Mouse (Mus musculus) embryonic facial prominence, embryonic 14.5 days (tissue): ENCODE measurements around the gene Kcne1. TPM values are rescaled to one million over a fixed set of nuclear protein-coding genes. Genes with fewer than 3 reads are reported as not detected.

Source experiments
- ATAC-seq: fragments of 200-750 bp; cut with Nextera tagmentation; 2 replicates; pipeline ENCODE4 v1.8.0; 2017; ENCODE audit warnings: low read depth, moderate number of reproducible peaks, moderate TSS enrichment
- DNase-seq: peaks from one replicate; pipeline ENCODE4 v3.0.0-alpha.2; 2015; ENCODE audit warnings: low spot score
- H3K27ac ChIP-seq: fragments of 300-500 bp; sonication (generic); replicated peaks from 2 replicates; pipeline ENCODE4 v1.5.1; 2014; ENCODE audit warnings: low read depth, mild to moderate bottlenecking, low read length, moderate library complexity
- H3K27me3 ChIP-seq: fragments of 300-500 bp; sonication (generic); replicated peaks from 2 replicates; pipeline ENCODE4 v1.6.1; 2014; ENCODE audit warnings: low read length; ENCODE audit not compliant: control insufficient read depth, insufficient read depth
- H3K36me3 ChIP-seq: fragments of 300-500 bp; sonication (generic); 2 replicates; pipeline ENCODE4 v1.6.1; 2014; ENCODE audit warnings: low read length, mixed read lengths; ENCODE audit not compliant: control insufficient read depth, insufficient read depth
- H3K4me1 ChIP-seq: fragments of 300-500 bp; sonication (generic); 2 replicates; pipeline ENCODE4 v1.6.1; 2014; ENCODE audit warnings: antibody characterized with exemption, low read length; ENCODE audit not compliant: control insufficient read depth, insufficient read depth
- H3K4me2 ChIP-seq: fragments of 300-500 bp; sonication (generic); 2 replicates; pipeline ENCODE4 v1.6.1; 2014; ENCODE audit warnings: low read depth, mild to moderate bottlenecking, low read length, moderate library complexity, mixed read lengths
- H3K4me3 ChIP-seq: fragments of 300-500 bp; sonication (generic); 2 replicates; pipeline ENCODE4 v1.5.1; 2014; ENCODE audit warnings: low read depth, mild to moderate bottlenecking, low read length
- H3K9ac ChIP-seq: fragments of 300-500 bp; sonication (generic); 2 replicates; pipeline ENCODE4 v1.6.1; 2014; ENCODE audit warnings: low read depth, mild to moderate bottlenecking, low read length, moderate library complexity, mixed read lengths
- H3K9me3 ChIP-seq: fragments of 300-500 bp; sonication (generic); 2 replicates; pipeline ENCODE4 v1.6.1; 2016; ENCODE audit warnings: low read length; ENCODE audit not compliant: control insufficient read depth
- WGBS: fragments of 180-500 bp; shearing (Covaris S2); extraction: QIAGEN DNeasy Blood & Tissue Kit; methylation state at CpG from one replicate; pipeline ENCODE4 v1.1.7; 2014; 5-methylcytosine and 5-hydroxymethylcytosine counted together
- polyA plus RNA-seq: library from polyadenylated mRNA; unstranded; fragments of >200 nt; fragmentation: Nextera tagmentation; extraction: Ambion mirVana; gene quantifications from 2 replicates; pipeline ENCODE4 v1.2.1, GENCODE M21; 2014

Kcne1 gene
- 0.21 TPM in 1 of 2 replicates, not detected in the other for polyA plus RNA-seq

DNA sequence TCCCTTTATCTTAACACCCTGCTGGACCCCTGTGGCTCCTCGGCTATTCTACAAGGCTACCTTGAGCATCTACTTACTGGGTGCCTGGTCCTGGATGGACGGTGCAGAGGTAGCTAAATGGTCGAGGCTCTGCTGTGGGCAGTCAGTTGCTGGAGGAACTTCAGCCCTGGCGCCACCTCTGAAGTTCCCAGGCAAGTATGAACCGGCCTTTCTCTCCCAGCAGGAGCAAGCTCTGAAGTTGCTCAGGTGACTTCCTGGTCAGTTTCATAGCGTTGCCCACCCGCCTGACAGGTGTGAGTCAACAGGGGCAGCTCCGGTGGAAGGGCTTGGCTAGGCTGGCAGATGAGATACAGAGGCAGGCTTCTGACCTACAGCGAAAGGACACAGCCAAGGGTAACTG is at the start of gene Kcne1:
Kcne1 (minus strand) TSS at position 240 of the 400 bp plus-strand sequence.
- Histone ChIP-seq H3K36me3 (no peaks in the 10 kb centered on the region), H3K9me3 (no peaks in the 10 kb centered on the region), H3K4me2 (no peak within 1 kb of the TSS; the same call in 1 of the 2 replicates), H3K27me3 (peaks cover 7% of the 10 kb centered on the region; the same call in 1 of the 2 replicates), H3K4me1 (peaks cover 18% of the 10 kb centered on the region), H3K4me3 (no peak within 1 kb of the TSS), H3K9ac (no peak within 1 kb of the TSS), H3K27ac (no peak within 1 kb of the TSS)
- DNase-seq (no peak), ATAC-seq (no peak)
- 49% methylated on average over 9 of the region's 9 CpGs for WGBS

DNA sequence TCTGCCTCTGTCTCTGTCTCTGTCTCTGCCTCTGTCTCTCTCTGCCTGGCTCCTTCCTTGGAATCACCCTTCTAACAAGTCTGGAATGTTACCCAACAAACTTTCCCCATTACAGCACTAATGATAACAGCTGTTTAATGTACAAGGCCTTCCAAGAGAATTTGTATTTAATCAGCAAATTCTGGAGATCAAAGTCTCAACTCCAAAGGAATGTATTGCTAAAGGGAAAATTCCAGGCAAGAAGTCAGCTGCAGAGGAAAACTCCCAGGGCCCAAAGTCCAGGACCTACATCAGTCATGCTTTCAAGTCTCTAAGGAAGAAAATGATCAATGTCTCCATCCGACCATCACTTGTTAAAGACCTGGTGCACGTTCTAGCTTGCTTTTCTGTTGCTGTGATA is 48.6 kb upstream of the Kcne1 start:
- H3K4me3 ChIP-seq: no peak overlapping the region
- H3K9me3 ChIP-seq: no peaks in the 10 kb centered on the region
- no peaks in the 10 kb centered on the region for H3K27me3 ChIP-seq
- peaks cover 9% of the 10 kb centered on the region; the same call in 1 of the 2 replicates for H3K4me1 ChIP-seq
- no peak overlapping the region for H3K9ac ChIP-seq
- ATAC-seq (no peak; the same call in 1 of the 2 replicates), DNase-seq (peak; percentile 48)
- 43% methylated on average over 2 of the region's 2 CpGs for whole genome bisulfite sequencing
- H3K4me2 ChIP-seq: no peak overlapping the region
- H3K36me3 ChIP-seq: no peaks in the 10 kb centered on the region
- H3K27ac ChIP-seq: no peak overlapping the region

DNA sequence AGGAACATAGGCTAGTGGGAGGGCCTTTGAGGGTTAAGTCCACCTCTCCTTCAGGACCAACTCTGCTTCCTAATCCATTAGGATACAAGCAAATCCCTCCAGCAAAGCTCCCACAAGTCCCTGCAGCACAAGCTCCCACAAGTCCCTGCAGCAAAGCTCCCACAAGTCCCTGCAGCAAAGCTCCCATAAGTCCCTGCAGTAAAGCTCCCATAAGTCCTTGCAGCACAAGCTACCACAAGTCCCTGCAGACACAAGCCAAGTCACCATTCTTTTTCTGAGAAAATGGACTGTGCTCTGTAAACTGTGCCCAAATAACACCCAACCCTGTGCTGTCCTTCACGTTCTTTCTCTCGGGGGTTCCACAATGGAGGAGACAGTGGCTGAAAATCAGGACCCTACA is 44.9 kb upstream of the Kcne1 start:
- Histone ChIP-seq H3K4me3 (no peak overlapping the region), H3K9ac (no peak overlapping the region), H3K4me1 (peaks cover 30% of the 10 kb centered on the region), H3K27ac (no peak overlapping the region), H3K27me3 (0 out of 2 replicates have a peak, but pooled peaks cover 5% of the 10 kb centered on the region), H3K9me3 (no peaks in the 10 kb centered on the region), H3K4me2 (no peak overlapping the region), H3K36me3 (no peaks in the 10 kb centered on the region)
- WGBS: 91% methylated on average over 2 of the region's 2 CpGs
- no peak for ATAC-seq
- no peak for DNase-seq

DNA sequence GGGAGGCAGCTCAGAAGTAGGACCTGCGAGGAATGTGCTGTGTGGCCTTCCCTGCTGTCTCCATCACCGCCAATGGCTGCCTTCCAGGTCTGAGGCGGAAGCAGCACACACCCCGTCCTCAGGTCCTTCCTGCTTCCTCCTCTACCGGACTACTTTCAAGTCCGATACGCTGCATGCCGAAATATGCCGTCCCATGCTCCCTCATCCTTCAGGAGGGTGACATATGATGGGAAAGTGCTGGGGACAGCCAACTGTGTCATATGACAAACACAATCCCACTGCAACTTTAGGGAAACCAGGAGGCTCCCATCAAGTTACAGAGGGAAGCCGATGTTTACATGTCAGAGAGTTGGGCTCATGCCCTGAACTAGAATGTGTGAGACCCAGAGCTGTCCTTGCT is 43.8 kb upstream of the Kcne1 start:
- ATAC-seq: no peak
- peaks cover 40% of the 10 kb centered on the region for H3K4me1 ChIP-seq
- H3K27ac ChIP-seq: no peak overlapping the region; the same call in 1 of the 2 replicates
- no peak overlapping the region for H3K4me2 ChIP-seq
- H3K36me3 ChIP-seq: no peaks in the 10 kb centered on the region
- no peak overlapping the region for H3K9ac ChIP-seq
- DNase-seq: no peak
- no peak overlapping the region for H3K4me3 ChIP-seq
- H3K9me3 ChIP-seq: no peaks in the 10 kb centered on the region
- 0 out of 2 replicates have a peak, but pooled peaks cover 5% of the 10 kb centered on the region for H3K27me3 ChIP-seq
- WGBS: 76% methylated on average over 9 of the region's 10 CpGs

DNA sequence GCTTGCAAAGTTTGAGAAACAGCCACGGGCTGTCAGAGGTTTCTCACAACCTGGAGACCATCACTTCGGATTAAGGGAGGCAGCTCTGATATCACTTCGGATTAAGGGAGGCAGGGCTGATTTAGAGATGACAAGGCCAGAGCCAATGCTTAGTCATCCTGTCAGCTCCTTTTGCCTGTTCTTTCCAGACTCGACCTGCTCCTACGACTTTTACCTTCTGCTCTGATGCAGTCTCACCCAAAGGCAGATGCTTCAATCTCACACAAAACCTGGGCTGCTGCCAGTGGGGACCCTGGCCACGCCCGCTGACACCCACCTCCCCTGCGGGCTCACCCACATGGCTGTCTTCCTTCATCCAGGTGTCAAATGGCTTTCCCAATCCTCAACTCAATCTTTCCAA is 42.9 kb upstream of the Kcne1 start:
- no peak for DNase-seq
- Histone ChIP-seq H3K9me3 (no peaks in the 10 kb centered on the region), H3K9ac (no peak overlapping the region; the same call in 1 of the 2 replicates), H3K27me3 (0 out of 2 replicates have a peak, but pooled peaks cover 5% of the 10 kb centered on the region), H3K27ac (0 out of 2 replicates have a peak overlapping the region, but pooled peaks have one; percentile 7), H3K4me3 (no peak overlapping the region), H3K4me1 (peaks cover 44% of the 10 kb centered on the region), H3K4me2 (no peak overlapping the region), H3K36me3 (no peaks in the 10 kb centered on the region)
- no peak for ATAC-seq
- WGBS: 28% methylated on average over 8 of the region's 8 CpGs

DNA sequence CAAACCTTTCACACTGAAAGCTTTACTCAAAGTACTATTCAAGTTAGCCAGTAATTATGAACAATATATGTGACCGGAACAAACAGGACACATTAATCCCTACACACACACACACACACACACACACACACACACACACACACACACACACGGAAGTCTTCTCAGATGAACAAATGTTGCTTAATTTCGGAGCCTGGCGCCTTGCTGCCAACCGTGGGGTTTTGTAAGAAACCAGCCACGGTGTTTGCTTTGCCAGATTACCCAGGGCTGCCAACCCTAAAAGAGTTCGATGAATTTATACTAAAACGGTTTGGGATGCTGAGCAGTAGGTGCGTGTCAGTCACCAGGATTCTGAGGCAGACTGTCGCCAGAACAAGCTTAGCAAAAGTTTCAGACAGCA is 41.9 kb upstream of the Kcne1 start:
- ATAC-seq: no peak
- 45% methylated on average over 10 of the region's 10 CpGs for WGBS
- no peak overlapping the region for H3K9ac ChIP-seq
- H3K4me3 ChIP-seq: no peak overlapping the region
- peaks cover 3% of the 10 kb centered on the region; the same call in 1 of the 2 replicates for H3K36me3 ChIP-seq
- no peak overlapping the region for H3K27ac ChIP-seq
- H3K4me1 ChIP-seq: peaks cover 44% of the 10 kb centered on the region
- 0 out of 2 replicates have a peak, but pooled peaks cover 5% of the 10 kb centered on the region for H3K27me3 ChIP-seq
- DNase-seq: no peak
- no peaks in the 10 kb centered on the region for H3K9me3 ChIP-seq
- H3K4me2 ChIP-seq: no peak overlapping the region

DNA sequence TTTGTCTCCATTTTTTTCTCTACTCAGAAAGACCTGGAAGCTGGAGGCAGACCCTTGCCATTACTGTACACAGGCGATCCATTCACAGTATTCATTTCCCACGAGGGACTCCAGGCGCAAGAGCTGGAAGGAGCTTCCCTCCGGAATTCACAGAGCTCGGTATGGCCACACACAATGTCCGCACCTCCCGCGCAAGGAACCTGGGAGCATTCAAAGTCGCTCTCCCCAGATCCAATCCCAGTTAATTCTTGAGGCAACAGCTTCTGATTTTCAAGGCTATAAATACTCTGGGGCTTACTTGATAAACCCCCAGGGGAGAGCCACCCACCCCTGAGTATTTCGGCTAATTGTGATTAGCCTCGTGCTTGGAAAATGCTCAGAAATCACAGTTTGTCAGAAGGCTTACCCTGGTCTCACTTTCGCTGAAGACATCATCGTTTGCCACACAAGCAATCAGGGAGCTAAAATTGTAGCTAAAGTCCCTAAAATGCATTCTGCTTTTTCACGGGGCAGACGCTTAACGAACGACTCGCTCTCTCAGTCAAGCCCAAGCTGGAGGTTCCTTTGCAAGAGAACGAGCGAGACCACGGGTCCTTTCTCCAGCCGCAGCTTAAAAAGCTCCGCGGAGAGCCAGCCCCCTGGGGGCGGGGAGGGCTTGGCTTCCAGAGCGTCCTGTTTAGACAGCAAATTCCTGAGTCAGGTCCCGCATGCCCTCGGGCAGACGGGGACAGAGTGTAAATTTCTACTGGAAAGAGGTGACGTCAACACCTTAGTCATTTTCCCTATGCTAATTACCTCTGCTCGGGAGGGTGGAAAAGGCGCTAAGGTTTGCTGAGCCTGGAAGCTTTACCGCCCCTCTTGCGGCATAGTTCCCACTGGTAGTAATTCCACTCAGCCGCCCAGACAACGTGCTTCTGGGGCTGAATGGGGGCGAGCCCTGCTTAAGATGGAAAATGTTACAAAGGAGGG is 40.5 kb upstream of the Kcne1 start:
- under 1% methylated on average over 37 of the region's 37 CpGs for WGBS
- H3K4me1 ChIP-seq: peaks cover 44% of the 10 kb centered on the region

DNA sequence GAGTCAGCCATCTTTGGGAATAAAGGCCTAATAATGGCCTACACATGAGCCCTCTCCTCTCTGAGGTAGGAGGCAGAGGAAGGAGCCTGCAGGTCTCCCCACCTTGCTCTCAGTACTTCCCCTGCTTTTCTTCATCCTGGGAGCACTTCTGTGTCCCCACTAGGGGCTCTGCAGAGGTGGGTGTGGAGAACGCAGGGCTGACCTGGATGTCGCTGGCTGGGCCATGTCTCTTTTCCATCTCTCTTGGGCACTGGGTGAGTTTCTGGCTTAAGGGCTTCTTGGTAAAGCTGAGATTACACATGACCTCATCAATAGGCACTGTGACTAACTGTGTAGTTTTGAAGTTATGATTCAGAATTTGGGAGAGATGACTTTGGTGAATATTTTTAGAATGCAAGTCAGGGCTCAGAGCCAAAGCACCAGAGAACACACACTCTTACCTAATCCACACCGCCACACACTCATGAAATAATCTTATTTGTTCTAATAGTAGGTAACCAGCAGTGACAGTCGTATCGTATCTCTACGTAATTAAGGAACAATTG is 39.4 kb upstream of the Kcne1 start:
- peak overlapping the region; percentile 19; the same call in 1 of the 2 replicates for H3K9ac ChIP-seq
- DNase-seq: no peak

More for the DNA sequence above, 40.5 kb upstream of the Kcne1 start:
- Histone ChIP-seq H3K4me3 (peak overlapping the region; percentile 40), H3K36me3 (peaks cover 14% of the 10 kb centered on the region), H3K4me2 (peak overlapping the region; percentile 90), H3K27me3 (0 out of 2 replicates have a peak, but pooled peaks cover 5% of the 10 kb centered on the region), H3K27ac (peak overlapping the region; percentile 83), H3K9ac (peak overlapping the region; percentile 64), H3K9me3 (no peaks in the 10 kb centered on the region)
- peak; percentile 96 for DNase-seq
- ATAC-seq: peak; percentile 81

More for the DNA sequence above, 39.4 kb upstream of the Kcne1 start:
- no peak for ATAC-seq
- Histone ChIP-seq H3K36me3 (peaks cover 22% of the 10 kb centered on the region), H3K4me2 (peak overlapping the region; percentile 90), H3K27ac (no peak overlapping the region), H3K9me3 (no peaks in the 10 kb centered on the region), H3K27me3 (0 out of 2 replicates have a peak, but pooled peaks cover 5% of the 10 kb centered on the region), H3K4me1 (peaks cover 44% of the 10 kb centered on the region), H3K4me3 (peak overlapping the region; percentile 40; the same call in 1 of the 2 replicates)
- 60% methylated on average over 6 of the region's 6 CpGs for WGBS
